Mouse (Mus musculus): ENCODE data around the gene Phf23. TPM values are rescaled to one million over a fixed set of nuclear protein-coding genes. Genes with fewer than 3 reads are reported as not detected.

The Phf23 gene
- total RNA-seq, 2 experiments from 2014 or later, result 18.4 to 19.7 TPM

Small RNA genes within 50 kb of the gene (microRNA-seq; reads per million reads assigned to microRNA genes)
- gene Gm44349, result 0 to 0.76 reads per million in 2 experiments
- 1,353 to 1,413 reads per million in 2 experiments for gene Mir324

Other genes with a start within 250 kb of the Phf23 start
- gene Polr2a, start 237.1 kb upstream of the Phf23 start, total RNA-seq (2021), result 10 to 100 TPM; 27.4 to 33.4 TPM
- gene Slc35g3, start 233.8 kb upstream of the Phf23 start, total RNA-seq (2021), result not detected
- gene Zbtb4, start 229.9 kb upstream of the Phf23 start, total RNA-seq (2021), result 10 to 100 TPM; 41.7 to 44.7 TPM
- 1 to 10 TPM; 2.0 to 4.6 TPM for gene Chrnb1, start 199.8 kb upstream of the Phf23 start, total RNA-seq (2021)
- gene Fgf11, start 193.9 kb upstream of the Phf23 start, total RNA-seq (2021), result 1 to 10 TPM; 2.6 to 3.0 TPM
- under 1 TPM; 0.17 to 0.49 TPM for gene Tmem102, start 190.2 kb upstream of the Phf23 start, total RNA-seq (2021)
- not detected for gene Gm39566, start 180.5 kb upstream of the Phf23 start, total RNA-seq (2021)
- gene Spem2, start 177.3 kb upstream of the Phf23 start, total RNA-seq (2021), result not detected
- not detected for gene Spem1, start 173.6 kb upstream of the Phf23 start, total RNA-seq (2021)
- 1 to 10 TPM; 3.3 to 3.9 TPM for gene Nlgn2, start 158.0 kb upstream of the Phf23 start, total RNA-seq (2021)
- 100 to 1,000 TPM; 232 to 246 TPM for gene Tmem256, start 157.3 kb upstream of the Phf23 start, total RNA-seq (2021)
- 10 to 100 TPM; 19.6 to 21.4 TPM for gene Plscr3, start 149.4 kb upstream of the Phf23 start, total RNA-seq (2021)
- gene Tnk1, start 137.0 kb upstream of the Phf23 start, total RNA-seq (2021), result not detected
- gene Tmem95, start 117.8 kb upstream of the Phf23 start, total RNA-seq (2021), result not detected
- 1 to 10 TPM; 2.0 to 2.5 TPM for gene Kctd11, start 114.4 kb upstream of the Phf23 start, total RNA-seq (2021)
- gene Acap1, start 100.2 kb upstream of the Phf23 start, total RNA-seq (2021), result 1 to 10 TPM in 1 of 2 experiments, under 1 TPM in 1; 0.72 to 4.4 TPM
- gene 2810408A11Rik, start 94.8 kb upstream of the Phf23 start, total RNA-seq (2021), result under 1 TPM in 1 of 2 experiments, not detected in 1; 0.41 TPM
- gene Neurl4, start 94.7 kb upstream of the Phf23 start, total RNA-seq (2021), result 10 to 100 TPM; 42.1 to 48.0 TPM
- gene Gps2, start 81.9 kb upstream of the Phf23 start, total RNA-seq (2021), result 10 to 100 TPM; 26.2 to 27.5 TPM
- 100 to 1,000 TPM; 415 to 425 TPM for gene Eif5a, start 73.8 kb upstream of the Phf23 start, total RNA-seq (2021)
- 10 to 100 TPM; 14.6 to 23.1 TPM for gene Ybx2, start 60.0 kb upstream of the Phf23 start, total RNA-seq (2021)
- gene Slc2a4, start 47.6 kb upstream of the Phf23 start, total RNA-seq (2021), result 100 to 1,000 TPM; 402 to 439 TPM
- gene Cldn7, start 31.0 kb upstream of the Phf23 start, total RNA-seq (2021), result 1 to 10 TPM in 1 of 2 experiments, not detected in 1; 1.3 TPM
- 100 to 1,000 TPM; 130 to 144 TPM for gene Ctdnep1, start 14.6 kb upstream of the Phf23 start, total RNA-seq (2021)
- gene Elp5, start 13.3 kb upstream of the Phf23 start, total RNA-seq (2021), result 10 to 100 TPM; 46.2 to 53.1 TPM
- gene Gabarap, start 4.6 kb upstream of the Phf23 start, total RNA-seq (2021), result 100 to 1,000 TPM; 285 to 320 TPM
- gene Dvl2, start 4.8 kb downstream of the Phf23 start, total RNA-seq (2021), result 1 to 10 TPM; 3.4 to 4.8 TPM
- 1,000 to 10,000 TPM; 1,326 to 1,372 TPM for gene Acadvl, start 19.6 kb downstream of the Phf23 start, total RNA-seq (2021)
- 1 to 10 TPM; 5.9 to 6.8 TPM for gene Dlg4, start 21.2 kb downstream of the Phf23 start, total RNA-seq (2021)
- not detected for gene Asgr1, start 58.3 kb downstream of the Phf23 start, total RNA-seq (2021)
- under 1 TPM in 1 of 2 experiments, not detected in 1; 0.21 TPM for gene Asgr2, start 96.9 kb downstream of the Phf23 start, total RNA-seq (2021)
- gene Mgl2, start 134.6 kb downstream of the Phf23 start, total RNA-seq (2021), result 1 to 10 TPM; 3.5 to 5.1 TPM
- gene Clec10a, start 160.4 kb downstream of the Phf23 start, total RNA-seq (2021), result 1 to 10 TPM; 3.1 to 3.5 TPM
- gene Slc16a11, start 217.0 kb downstream of the Phf23 start, total RNA-seq (2021), result 1 to 10 TPM in 1 of 2 experiments, under 1 TPM in 1; 0.65 to 2.2 TPM
- 1 to 10 TPM; 2.1 to 2.9 TPM for gene Slc16a13, start 225.3 kb downstream of the Phf23 start, total RNA-seq (2021)
- gene Bcl6b, start 234.0 kb downstream of the Phf23 start, total RNA-seq (2021), result 10 to 100 TPM in 1 of 2 experiments, 1 to 10 TPM in 1; 5.5 to 15.5 TPM
- 10 to 100 TPM; 29.1 to 30.6 TPM for gene 0610010K14Rik, start 242.1 kb downstream of the Phf23 start, total RNA-seq (2021)
- 1 to 10 TPM; 2.7 TPM for gene Gm21988, start 244.1 kb downstream of the Phf23 start, total RNA-seq (2021)
- gene Rnasek, start 244.1 kb downstream of the Phf23 start, total RNA-seq (2021), result 100 to 1,000 TPM in 1 of 2 experiments, 10 to 100 TPM in 1; 97.8 to 102 TPM